Mouse (Mus musculus): ENCODE measurements around the gene Sorcs3. TPM values are rescaled to one million over a fixed set of nuclear protein-coding genes. Genes with fewer than 3 reads are reported as not detected.

Gene Sorcs3
- polyA plus RNA-seq, 1 experiment from 2014 or later: 0.18 TPM

DNA sequence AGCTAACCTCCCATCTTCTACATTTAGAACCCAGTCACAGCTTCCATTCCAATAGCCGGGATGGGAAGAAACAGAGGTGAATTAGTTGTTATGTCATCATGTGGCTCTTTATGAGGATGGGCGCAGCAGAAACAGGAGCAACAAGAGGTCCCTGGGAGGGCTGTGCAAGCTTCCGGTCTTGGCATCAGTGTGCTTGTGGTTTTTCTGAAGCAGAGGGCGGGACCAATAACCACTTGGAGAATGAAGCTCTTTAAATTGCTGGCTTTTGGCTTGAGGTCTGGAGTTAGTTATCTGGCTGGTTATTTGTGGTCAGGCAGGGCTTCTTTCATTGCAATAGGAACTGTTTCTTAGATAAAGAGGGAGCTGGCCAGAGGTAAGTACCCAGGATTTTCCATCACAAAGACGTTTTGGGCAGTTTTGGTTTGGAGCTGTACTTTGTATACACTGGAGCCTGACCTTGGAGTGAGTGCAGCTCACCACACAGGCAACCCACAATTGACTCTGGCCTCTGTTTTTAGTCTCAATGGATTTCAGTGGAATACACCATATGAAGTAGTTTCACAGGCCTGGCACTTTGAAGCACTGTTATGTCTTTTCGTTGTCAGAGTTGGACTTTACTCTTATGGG lies 270.1 kb downstream of the Sorcs3 start:
- Histone ChIP-seq H3K9ac (no peak overlapping the region), H3K4me2 (no peak overlapping the region), H3K9me3 (replicated peaks) (no peaks in the 10 kb centered on the region; the same call in 1 of the 2 replicates), H3K27ac (no peak overlapping the region), H3K4me3 (no peak overlapping the region), H3K27me3 (replicated peaks) (no peaks in the 10 kb centered on the region), H3K4me1 (no peaks in the 10 kb centered on the region), H3K36me3 (no peaks in the 10 kb centered on the region)
- WGBS (ENCODE audit: insufficient replicate concordance): 47% methylated on average over 6 of the region's 6 CpGs
- ATAC-seq: no peak

DNA sequence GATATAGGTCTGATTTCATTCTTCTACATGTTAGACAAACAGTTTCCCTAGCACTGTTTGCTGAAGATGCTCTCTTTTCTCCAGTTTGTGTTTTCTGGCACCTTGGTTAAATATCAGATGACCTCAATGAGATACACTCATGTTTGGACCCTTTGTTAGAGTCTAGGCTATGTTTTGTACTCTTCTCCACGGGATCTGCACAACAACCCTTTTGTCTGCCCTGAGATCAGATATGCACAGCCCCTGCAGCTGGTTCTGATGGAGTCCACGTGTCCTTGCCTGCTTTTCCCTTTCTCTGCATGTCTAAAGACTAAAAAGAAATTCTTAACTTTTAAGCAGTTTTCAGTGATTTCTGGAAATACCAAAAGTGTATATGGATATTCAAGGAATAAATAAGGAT lies 273.0 kb downstream of the Sorcs3 start:
- no peak overlapping the region for H3K4me2 ChIP-seq
- no peak overlapping the region for H3K27ac ChIP-seq
- no peak overlapping the region for H3K4me3 ChIP-seq
- H3K4me1 ChIP-seq: no peaks in the 10 kb centered on the region
- no peaks in the 10 kb centered on the region for H3K27me3 ChIP-seq (replicated peaks)
- H3K36me3 ChIP-seq: no peaks in the 10 kb centered on the region
- H3K9me3 ChIP-seq (replicated peaks): no peaks in the 10 kb centered on the region; the same call in 1 of the 2 replicates
- whole genome bisulfite sequencing (ENCODE audit: insufficient replicate concordance): 40% methylated on average over 2 of the region's 2 CpGs
- ATAC-seq: no peak
- H3K9ac ChIP-seq: no peak overlapping the region

DNA sequence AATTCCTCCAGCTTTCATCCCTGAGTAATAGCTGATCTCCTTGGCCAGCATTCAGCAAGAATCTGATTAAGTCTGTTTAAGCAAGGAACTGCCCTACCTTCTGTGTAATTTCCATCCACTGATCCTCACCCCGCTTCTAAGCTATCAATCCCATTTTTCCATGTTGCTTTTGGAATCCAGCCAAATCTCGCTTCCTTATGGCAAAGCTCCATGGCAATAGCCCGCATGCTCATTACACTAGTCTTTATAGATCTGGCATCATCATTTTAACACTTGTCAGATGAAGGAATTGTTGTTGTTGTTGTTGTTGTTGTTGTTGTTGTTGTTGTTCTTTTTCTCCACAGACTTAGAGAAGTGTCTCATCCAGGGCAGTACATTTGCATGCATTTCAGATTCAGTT lies 277.1 kb downstream of the Sorcs3 start:
- no peak overlapping the region for H3K9ac ChIP-seq
- no peaks in the 10 kb centered on the region for H3K36me3 ChIP-seq
- 63% methylated on average over 3 of the region's 3 CpGs for WGBS (ENCODE audit: insufficient replicate concordance)
- no peaks in the 10 kb centered on the region for H3K4me1 ChIP-seq
- no peak overlapping the region for H3K27ac ChIP-seq
- ATAC-seq: no peak
- H3K9me3 ChIP-seq (replicated peaks): peaks cover 5% of the 10 kb centered on the region
- H3K4me2 ChIP-seq: no peak overlapping the region
- no peak overlapping the region for H3K4me3 ChIP-seq
- no peaks in the 10 kb centered on the region for H3K27me3 ChIP-seq (replicated peaks)

DNA sequence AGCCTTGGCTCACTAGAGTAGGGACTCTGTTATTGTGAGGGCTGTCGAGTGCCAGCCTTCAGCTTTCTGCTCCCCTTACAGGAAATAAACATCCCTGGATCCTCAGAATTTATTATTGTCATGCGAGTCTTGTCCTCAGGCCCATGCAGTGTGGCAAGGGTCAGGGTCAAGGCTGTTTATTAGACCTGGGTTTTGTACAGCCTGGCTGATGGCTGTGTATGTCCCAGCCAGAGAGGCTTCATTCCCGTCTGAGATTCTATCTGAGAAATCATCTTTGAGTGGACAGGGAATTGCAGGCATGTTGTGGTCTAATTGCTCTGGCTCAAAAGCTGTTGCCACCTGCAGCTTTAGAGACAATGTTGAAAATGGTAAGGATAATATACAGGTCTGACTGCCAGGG lies 285.3 kb downstream of the Sorcs3 start:
- peaks cover 5% of the 10 kb centered on the region; the same call in 1 of the 2 replicates for H3K9me3 ChIP-seq (replicated peaks)
- no peak overlapping the region for H3K27ac ChIP-seq

DNA sequence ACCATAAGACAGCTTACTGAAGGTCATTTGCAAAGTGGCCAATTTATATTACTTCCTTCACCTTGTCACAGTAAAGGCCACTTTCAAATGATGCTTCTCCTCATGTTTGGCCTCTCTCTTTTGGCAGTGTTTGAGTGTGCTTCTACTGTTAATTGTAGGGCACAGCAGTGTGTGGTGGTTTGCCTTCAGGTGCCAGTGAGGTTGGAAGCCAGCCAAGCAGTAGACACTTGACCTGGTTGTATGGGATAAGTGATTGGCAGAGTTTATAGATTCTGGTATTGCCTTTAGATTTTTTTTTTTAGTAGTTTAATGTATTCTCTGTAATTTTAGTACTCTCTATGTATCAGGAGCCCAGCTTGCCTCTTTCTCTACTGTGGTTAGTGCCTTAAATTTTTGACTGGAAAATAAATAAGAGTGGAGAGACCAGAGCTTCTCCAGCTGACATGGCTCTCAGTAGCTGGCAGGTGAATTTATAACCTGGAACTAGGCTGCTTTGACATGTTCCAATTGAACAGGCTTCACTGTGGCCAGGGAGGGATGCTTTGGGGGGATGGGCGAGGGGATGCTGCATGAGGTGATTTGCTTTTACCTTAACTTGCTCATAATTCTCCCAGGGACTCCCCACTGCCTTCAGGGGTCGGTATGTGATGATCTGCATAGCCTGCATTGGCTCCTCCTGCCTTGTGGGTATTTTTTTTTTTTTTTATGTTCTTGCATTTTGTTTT lies 298.2 kb downstream of the Sorcs3 start:
- H3K4me1 ChIP-seq: no peaks in the 10 kb centered on the region
- no peaks in the 10 kb centered on the region for H3K36me3 ChIP-seq
- H3K4me3 ChIP-seq: no peak overlapping the region
- no peak overlapping the region for H3K27ac ChIP-seq
- no peak for ATAC-seq
- no peaks in the 10 kb centered on the region for H3K9me3 ChIP-seq (replicated peaks)
- WGBS (ENCODE audit: insufficient replicate concordance): 33% methylated on average over 2 of the region's 2 CpGs
- no peaks in the 10 kb centered on the region for H3K27me3 ChIP-seq (replicated peaks)
- no peak overlapping the region for H3K9ac ChIP-seq
- no peak overlapping the region for H3K4me2 ChIP-seq

More for the DNA sequence above, 285.3 kb downstream of the Sorcs3 start:
- Histone ChIP-seq H3K27me3 (replicated peaks) (no peaks in the 10 kb centered on the region), H3K4me3 (no peak overlapping the region), H3K9ac (no peak overlapping the region), H3K4me2 (no peak overlapping the region), H3K4me1 (no peaks in the 10 kb centered on the region), H3K36me3 (no peaks in the 10 kb centered on the region)
- WGBS (ENCODE audit: insufficient replicate concordance): 56% methylated on average over 3 of the region's 3 CpGs
- ATAC-seq: no peak

DNA sequence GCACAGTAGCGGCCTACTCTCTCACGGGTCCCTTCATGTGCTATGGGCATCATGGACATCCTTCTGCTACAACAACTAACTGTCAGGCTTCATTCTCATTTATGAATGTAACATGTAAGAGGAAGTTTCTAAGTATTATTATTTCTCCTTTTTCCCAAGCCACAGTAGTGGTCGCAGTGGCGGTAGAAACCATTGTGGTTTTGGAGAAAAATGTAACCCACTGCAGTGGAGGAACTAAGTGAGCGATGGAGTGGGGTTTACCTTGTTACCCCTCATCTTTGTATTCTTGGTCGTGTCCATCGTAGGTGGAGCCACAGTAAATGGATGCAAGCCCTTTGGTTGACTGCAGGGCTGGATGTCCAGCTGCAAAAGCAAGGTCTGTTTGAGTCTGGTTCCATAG lies 318.0 kb downstream of the Sorcs3 start:
- WGBS (ENCODE audit: insufficient replicate concordance): 60% methylated on average over 7 of the region's 7 CpGs

DNA sequence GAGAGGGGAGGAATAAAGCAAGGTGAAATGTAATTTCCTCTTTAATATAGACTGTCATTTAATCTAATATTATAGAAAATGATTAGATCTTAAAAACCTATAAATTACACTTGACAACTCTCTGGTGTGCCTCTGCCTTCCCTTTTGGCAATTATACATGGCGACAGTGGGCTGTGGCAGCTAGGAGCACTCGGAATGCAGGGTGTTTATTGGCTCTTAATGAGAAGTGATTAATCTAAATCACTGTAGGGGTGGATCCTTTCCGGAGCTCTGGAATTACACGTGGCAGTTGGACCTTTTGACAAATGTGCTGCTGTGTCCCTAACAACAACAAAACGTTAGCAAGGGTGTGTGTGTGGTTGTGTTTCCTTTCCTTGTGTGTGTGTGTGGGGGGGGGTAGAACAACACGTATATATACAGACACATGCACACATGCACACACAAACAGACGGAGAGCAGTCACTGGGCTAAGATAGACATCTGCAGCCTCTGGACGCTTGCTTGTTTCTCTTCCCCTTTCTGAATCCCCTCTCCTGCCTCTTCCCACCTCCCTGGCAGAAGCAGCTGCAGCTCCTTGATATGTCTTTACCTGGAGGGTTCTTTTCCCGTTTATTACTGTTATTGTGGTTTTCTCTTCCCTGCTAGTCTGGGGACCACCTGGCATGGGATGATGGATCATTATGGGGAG lies 318.8 kb downstream of the Sorcs3 start:
- Histone ChIP-seq H3K36me3 (no peaks in the 10 kb centered on the region), H3K9me3 (replicated peaks) (0 out of 2 replicates have a peak, but pooled peaks cover 2% of the 10 kb centered on the region), H3K27ac (no peak overlapping the region), H3K27me3 (replicated peaks) (no peaks in the 10 kb centered on the region), H3K4me1 (no peaks in the 10 kb centered on the region), H3K4me2 (no peak overlapping the region), H3K4me3 (no peak overlapping the region), H3K9ac (no peak overlapping the region)
- 43% methylated on average over 9 of the region's 9 CpGs for WGBS (ENCODE audit: insufficient replicate concordance)
- no peak for ATAC-seq

More for the DNA sequence above, 318.0 kb downstream of the Sorcs3 start:
- no peaks in the 10 kb centered on the region for H3K27me3 ChIP-seq (replicated peaks)
- no peak overlapping the region for H3K9ac ChIP-seq
- no peak overlapping the region for H3K27ac ChIP-seq
- H3K4me1 ChIP-seq: no peaks in the 10 kb centered on the region
- no peaks in the 10 kb centered on the region for H3K36me3 ChIP-seq
- H3K4me2 ChIP-seq: no peak overlapping the region
- H3K4me3 ChIP-seq: no peak overlapping the region
- no peak for ATAC-seq
- 0 out of 2 replicates have a peak, but pooled peaks cover 2% of the 10 kb centered on the region for H3K9me3 ChIP-seq (replicated peaks)

DNA sequence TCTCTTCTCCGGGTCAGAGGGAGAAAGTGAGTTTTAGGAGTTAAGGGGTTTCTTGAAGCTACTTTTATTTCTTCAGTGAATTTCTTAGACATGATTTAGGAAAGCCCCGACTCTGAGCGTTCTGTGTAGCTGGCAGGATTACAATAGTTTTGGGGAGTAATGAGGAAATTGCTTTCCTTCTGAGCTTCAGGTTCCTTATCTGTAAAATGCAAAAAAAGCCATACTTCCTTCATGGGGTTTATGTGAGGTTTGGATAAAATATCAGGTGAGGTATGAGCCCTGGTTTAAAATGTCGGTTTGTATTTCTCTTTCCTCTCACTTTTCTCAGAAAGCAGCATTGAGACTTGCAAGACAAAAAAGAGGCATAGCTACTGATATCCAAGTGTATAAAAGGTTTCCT lies 327.8 kb downstream of the Sorcs3 start:
- Histone ChIP-seq H3K4me1 (no peaks in the 10 kb centered on the region), H3K4me2 (no peak overlapping the region), H3K9ac (no peak overlapping the region), H3K36me3 (no peaks in the 10 kb centered on the region), H3K9me3 (replicated peaks) (no peaks in the 10 kb centered on the region), H3K27ac (no peak overlapping the region), H3K27me3 (replicated peaks) (no peaks in the 10 kb centered on the region), H3K4me3 (no peak overlapping the region)
- WGBS (ENCODE audit: insufficient replicate concordance): 58% methylated on average over 4 of the region's 4 CpGs
- no peak for ATAC-seq

DNA sequence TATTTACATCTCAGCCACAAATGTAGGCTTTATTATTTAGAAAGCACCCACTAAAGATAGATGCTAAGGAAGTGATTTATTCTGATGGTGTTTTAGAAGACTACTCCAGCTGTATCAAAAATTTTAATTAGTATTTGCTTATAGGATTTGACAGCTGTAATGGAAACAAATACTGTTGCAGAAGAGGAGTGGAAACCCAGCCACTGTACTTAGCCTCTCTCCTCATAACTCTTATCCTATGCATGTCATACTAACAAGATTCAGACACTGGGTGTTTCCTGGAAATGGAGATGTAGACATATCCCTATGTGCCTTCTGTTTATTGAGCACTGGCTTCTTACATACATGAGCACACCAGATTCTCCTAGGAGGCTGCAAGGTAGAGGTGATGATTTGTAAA lies 338.5 kb downstream of the Sorcs3 start:
- Histone ChIP-seq H3K4me3 (no peak overlapping the region), H3K4me1 (no peaks in the 10 kb centered on the region), H3K27ac (no peak overlapping the region), H3K9ac (no peak overlapping the region), H3K27me3 (replicated peaks) (no peaks in the 10 kb centered on the region), H3K9me3 (replicated peaks) (0 out of 2 replicates have a peak, but pooled peaks cover 8% of the 10 kb centered on the region), H3K4me2 (no peak overlapping the region), H3K36me3 (no peaks in the 10 kb centered on the region)
- no peak for ATAC-seq

DNA sequence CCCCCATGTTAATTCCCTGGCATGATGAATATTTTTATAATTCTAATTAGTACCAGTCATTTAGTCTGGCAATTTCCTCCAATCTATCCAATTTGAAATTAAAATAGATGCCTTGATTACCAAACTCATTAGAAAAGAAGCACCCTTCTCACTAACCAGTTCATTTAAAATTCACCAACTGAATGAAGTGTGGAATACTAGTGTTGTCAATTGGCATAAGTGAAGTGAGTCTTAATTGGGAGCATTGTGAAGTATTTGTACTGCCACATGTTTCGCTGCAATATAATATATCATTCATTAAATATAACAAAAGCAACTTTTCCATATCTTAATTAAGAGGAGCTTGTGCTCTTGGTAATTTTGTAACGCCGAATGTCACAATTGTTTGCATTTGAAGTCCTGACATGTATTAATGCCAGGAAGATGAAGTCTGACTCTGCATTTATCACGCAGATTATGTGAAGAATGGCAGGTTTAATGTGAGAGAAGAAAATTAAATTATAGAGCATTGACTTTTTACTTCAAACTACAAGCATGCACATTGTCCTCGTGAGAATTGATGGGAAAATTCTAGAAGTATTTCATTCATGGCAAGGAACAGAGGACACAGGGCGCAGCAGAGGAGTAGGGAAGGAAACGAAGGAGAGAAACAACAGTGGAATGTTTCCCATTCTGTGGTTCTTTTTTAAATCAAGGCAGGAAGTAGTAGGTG lies 339.8 kb downstream of the Sorcs3 start:
- 61% methylated on average over 7 of the region's 7 CpGs for WGBS (ENCODE audit: insufficient replicate concordance)
- Histone ChIP-seq H3K4me3 (no peak overlapping the region), H3K9me3 (replicated peaks) (0 out of 2 replicates have a peak, but pooled peaks cover 3% of the 10 kb centered on the region), H3K4me1 (no peaks in the 10 kb centered on the region), H3K4me2 (no peak overlapping the region), H3K9ac (no peak overlapping the region), H3K27me3 (replicated peaks) (no peaks in the 10 kb centered on the region), H3K27ac (no peak overlapping the region), H3K36me3 (no peaks in the 10 kb centered on the region)
- no peak for ATAC-seq

DNA sequence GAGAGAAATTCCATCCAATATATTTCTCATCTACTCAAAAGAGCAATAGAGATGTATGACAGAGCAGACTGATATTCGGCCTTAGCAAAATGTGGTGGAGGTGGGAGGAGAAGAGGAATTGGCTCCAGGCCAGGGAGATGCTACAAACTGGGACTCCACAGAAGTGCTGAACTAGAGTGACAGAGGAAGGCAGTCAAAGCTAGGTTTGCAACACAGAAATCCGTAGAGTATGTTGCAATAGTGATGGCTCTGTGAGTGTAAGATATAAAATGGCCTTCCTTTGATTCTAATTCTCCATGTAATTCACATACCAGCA lies 340.3 kb downstream of the Sorcs3 start:
- Histone ChIP-seq H3K9me3 (replicated peaks) (0 out of 2 replicates have a peak, but pooled peaks cover 3% of the 10 kb centered on the region), H3K4me2 (no peak overlapping the region), H3K36me3 (no peaks in the 10 kb centered on the region), H3K4me3 (no peak overlapping the region), H3K4me1 (no peaks in the 10 kb centered on the region), H3K9ac (no peak overlapping the region), H3K27ac (no peak overlapping the region), H3K27me3 (replicated peaks) (no peaks in the 10 kb centered on the region)
- no peak for ATAC-seq
- 71% methylated on average over 2 of the region's 2 CpGs for WGBS (ENCODE audit: insufficient replicate concordance)
